Mouse (Mus musculus) heart, embryonic 12.5 days (tissue): ENCODE data around the gene Mgst1. TPM values are rescaled to one million over a fixed set of nuclear protein-coding genes. Genes with fewer than 3 reads are reported as not detected.
A peak's percentile ranks its signal among the peaks of the same experiment; 100 is the strongest.

ENCODE experiments used
- ATAC-seq: fragments of 200-750 bp; cut with Nextera tagmentation; 2 replicates; pipeline ENCODE4 v1.8.0; 2017; ENCODE audit warnings: moderate TSS enrichment, moderate library complexity; ENCODE audit not compliant: insufficient number of reproducible peaks, low FRiP score
- H3K27ac ChIP-seq: fragments of 300-500 bp; sonication (generic); 2 replicates; pipeline ENCODE4 v1.5.1; 2016; ENCODE audit warnings: mild to moderate bottlenecking, moderate library complexity; ENCODE audit not compliant: poor library complexity, severe bottlenecking
- H3K27me3 ChIP-seq: fragments of 300-500 bp; sonication (generic); replicated peaks from 2 replicates; pipeline ENCODE4 v1.6.1; 2016; ENCODE audit warnings: mild to moderate bottlenecking, moderate library complexity
- H3K36me3 ChIP-seq: fragments of 300-500 bp; sonication (generic); 2 replicates; pipeline ENCODE4 v1.6.1; 2016; ENCODE audit warnings: mild to moderate bottlenecking, moderate library complexity
- H3K4me1 ChIP-seq: fragments of 300-500 bp; sonication (generic); replicated peaks from 2 replicates; pipeline ENCODE4 v1.6.1; 2016; ENCODE audit warnings: mild to moderate bottlenecking
- H3K4me2 ChIP-seq: fragments of 300-500 bp; sonication (generic); 2 replicates; pipeline ENCODE4 v1.6.1; 2016; ENCODE audit warnings: mild to moderate bottlenecking, moderate library complexity
- H3K4me3 ChIP-seq: fragments of 300-500 bp; sonication (generic); 2 replicates; pipeline ENCODE4 v1.5.1; 2016; ENCODE audit warnings: mild to moderate bottlenecking
- H3K9ac ChIP-seq: fragments of 300-500 bp; sonication (generic); 2 replicates; pipeline ENCODE4 v1.6.1; 2016; ENCODE audit warnings: mild to moderate bottlenecking, moderate library complexity
- H3K9me3 ChIP-seq: fragments of 300-500 bp; sonication (generic); replicated peaks from 2 replicates; pipeline ENCODE4 v1.6.1; 2016; ENCODE audit warnings: mild to moderate bottlenecking, moderate library complexity
- WGBS: fragments of 180-500 bp; shearing (Covaris S2); methylation state at CpG from one replicate; pipeline ENCODE4 v1.1.7; 2016; 5-methylcytosine and 5-hydroxymethylcytosine counted together
- polyA plus RNA-seq: library from polyadenylated mRNA; unstranded; fragments of >200 nt; fragmentation: Nextera tagmentation; extraction: Ambion mirVana; gene quantifications from 2 replicates; pipeline ENCODE4 v1.2.1, GENCODE M21; 2016

Mgst1 gene
- polyA plus RNA-seq: 90.4 and 97.4 TPM in 2 replicates

DNA sequence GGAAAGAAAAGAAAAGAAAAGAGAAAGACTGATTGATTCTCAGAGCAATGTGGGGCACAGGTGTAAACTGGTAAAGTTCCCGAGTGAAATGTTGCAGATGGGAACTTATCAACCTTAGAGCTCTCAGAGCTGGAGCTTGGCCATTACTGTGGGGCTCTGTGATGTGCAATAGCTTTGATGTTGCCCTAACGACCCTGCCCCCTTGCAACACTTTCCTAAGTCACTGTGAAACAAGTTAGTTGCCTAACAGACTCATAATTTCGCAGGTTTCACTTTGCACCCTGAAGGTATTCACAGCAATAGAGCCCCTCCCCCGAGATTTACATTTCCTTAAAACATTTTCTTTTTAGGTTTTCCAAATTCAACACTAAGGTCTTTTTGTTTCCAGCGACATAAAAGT is at the start of gene Mgst1:
Gene Mgst1 (plus strand): TSS at position 387 of the 400 bp plus-strand sequence.
- Histone ChIP-seq H3K4me3 (peak within 1 kb of the TSS; percentile 65), H3K27me3 (no peaks in the 10 kb centered on the region), H3K36me3 (no peaks in the 10 kb centered on the region), H3K9me3 (no peaks in the 10 kb centered on the region), H3K9ac (peak within 1 kb of the TSS; percentile 72), H3K4me1 (peaks cover 20% of the 10 kb centered on the region), H3K27ac (peak within 1 kb of the TSS; percentile 63), H3K4me2 (peak within 1 kb of the TSS; percentile 88)
- peak; percentile 27; the same call in 1 of the 2 replicates for ATAC-seq
- WGBS: 1% methylated on average over 5 of the region's 5 CpGs

GRCm38 (mm10) chr6:138092432-138092831 is 47.7 kb upstream of the Mgst1 start:
- Histone ChIP-seq H3K9me3 (no peaks in the 10 kb centered on the region), H3K4me1 (peaks cover 5% of the 10 kb centered on the region; the same call in 1 of the 2 replicates), H3K27ac (no peak overlapping the region), H3K9ac (no peak overlapping the region), H3K4me3 (no peak overlapping the region), H3K27me3 (no peaks in the 10 kb centered on the region), H3K4me2 (no peak overlapping the region), H3K36me3 (no peaks in the 10 kb centered on the region)
- ATAC-seq: no peak
- WGBS: 67% methylated on average over 7 of the region's 7 CpGs

DNA sequence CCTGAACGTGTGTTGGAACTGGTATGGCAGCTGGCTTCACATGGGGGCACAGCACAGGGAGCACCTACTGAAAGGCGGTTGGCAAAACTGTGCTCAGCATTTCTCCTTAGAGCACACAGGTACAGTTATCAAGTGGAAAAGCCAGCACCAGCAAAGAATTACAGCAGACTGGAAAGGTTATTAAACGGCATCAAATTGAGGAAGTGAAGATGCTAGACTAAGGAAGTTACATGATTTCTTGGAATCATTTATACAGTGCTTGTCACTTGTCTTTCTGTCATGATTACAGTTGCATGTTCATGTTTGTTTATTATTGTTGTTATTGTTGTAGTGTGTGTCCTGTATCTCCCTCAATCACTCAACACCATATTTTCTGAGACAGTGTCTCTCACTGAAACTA is 45.1 kb upstream of the Mgst1 start:
- no peak overlapping the region for H3K4me3 ChIP-seq
- no peak overlapping the region for H3K4me2 ChIP-seq
- no peaks in the 10 kb centered on the region for H3K4me1 ChIP-seq
- WGBS: 84% methylated on average over 3 of the region's 3 CpGs
- no peaks in the 10 kb centered on the region for H3K27me3 ChIP-seq
- H3K9me3 ChIP-seq: no peaks in the 10 kb centered on the region
- no peak overlapping the region for H3K9ac ChIP-seq
- no peak overlapping the region for H3K27ac ChIP-seq
- no peaks in the 10 kb centered on the region for H3K36me3 ChIP-seq
- ATAC-seq: no peak

- Histone ChIP-seq H3K36me3 (no peaks in the 10 kb centered on the region), H3K4me2 (no peak overlapping the region), H3K27me3 (no peaks in the 10 kb centered on the region), H3K4me3 (no peak overlapping the region), H3K9me3 (no peaks in the 10 kb centered on the region), H3K9ac (no peak overlapping the region), H3K4me1 (no peaks in the 10 kb centered on the region), H3K27ac (no peak overlapping the region)
- 67% methylated on average over 3 of the region's 3 CpGs for WGBS
- ATAC-seq: no peak
These were observed 40.5 kb upstream of the Mgst1 start for GRCm38 (mm10) chr6:138099646-138100045.

DNA sequence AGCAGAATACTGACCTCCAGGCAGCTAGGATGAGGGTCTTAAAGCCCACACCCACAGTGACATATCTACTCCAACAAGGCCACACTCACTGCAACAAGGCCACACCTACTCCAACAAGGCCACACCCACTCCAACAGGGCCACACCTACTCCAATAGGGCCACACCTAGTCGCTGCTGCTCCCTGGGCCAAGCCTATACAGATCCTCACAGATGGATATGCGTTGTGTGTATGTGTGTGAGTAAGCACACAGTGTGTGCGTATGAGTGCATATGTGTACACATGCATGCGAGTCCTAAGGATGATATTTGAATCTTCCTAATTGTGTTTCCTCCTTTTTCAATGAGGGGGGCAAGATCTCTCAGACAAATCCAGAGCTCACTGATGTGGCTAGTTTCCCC is 38.3 kb upstream of the Mgst1 start:
- ATAC-seq: no peak
- no peaks in the 10 kb centered on the region for H3K4me1 ChIP-seq
- no peaks in the 10 kb centered on the region for H3K9me3 ChIP-seq
- H3K27me3 ChIP-seq: no peaks in the 10 kb centered on the region
- no peak overlapping the region for H3K27ac ChIP-seq
- H3K4me3 ChIP-seq: no peak overlapping the region
- H3K4me2 ChIP-seq: no peak overlapping the region
- WGBS: 86% methylated on average over 4 of the region's 4 CpGs
- no peaks in the 10 kb centered on the region for H3K36me3 ChIP-seq
- H3K9ac ChIP-seq: no peak overlapping the region

DNA sequence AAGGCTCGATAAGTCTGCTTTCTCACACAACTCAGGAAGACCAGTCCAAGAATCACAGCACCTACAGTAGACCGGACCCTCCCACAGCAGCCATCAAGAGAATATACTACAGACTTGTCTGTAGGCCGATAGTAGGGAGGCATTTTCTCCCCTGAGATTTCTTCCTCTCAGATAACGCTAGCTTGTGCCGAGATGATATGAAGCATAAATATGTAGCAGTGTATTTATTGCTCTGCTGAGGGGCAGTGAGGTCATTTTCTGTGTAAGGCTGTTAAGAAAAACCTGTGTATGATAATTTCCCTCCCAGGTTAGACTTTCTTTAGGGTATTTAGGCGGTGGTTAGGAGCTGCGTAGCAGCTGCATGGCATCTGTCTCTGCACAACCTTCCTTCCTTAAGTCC is 37.2 kb upstream of the Mgst1 start:
- Histone ChIP-seq H3K9me3 (no peaks in the 10 kb centered on the region), H3K27me3 (no peaks in the 10 kb centered on the region), H3K36me3 (no peaks in the 10 kb centered on the region), H3K9ac (no peak overlapping the region), H3K4me1 (no peaks in the 10 kb centered on the region), H3K27ac (no peak overlapping the region), H3K4me2 (no peak overlapping the region), H3K4me3 (no peak overlapping the region)
- no peak for ATAC-seq
- 62% methylated on average over 7 of the region's 7 CpGs for WGBS

- H3K9ac ChIP-seq: no peak overlapping the region
- no peak overlapping the region for H3K27ac ChIP-seq
- H3K36me3 ChIP-seq: no peaks in the 10 kb centered on the region
- no peaks in the 10 kb centered on the region for H3K27me3 ChIP-seq
- H3K9me3 ChIP-seq: no peaks in the 10 kb centered on the region
- ATAC-seq: no peak
- no peaks in the 10 kb centered on the region for H3K4me1 ChIP-seq
- H3K4me2 ChIP-seq: no peak overlapping the region
- no peak overlapping the region for H3K4me3 ChIP-seq
These were observed 35.6 kb upstream of the Mgst1 start for GRCm38 (mm10) chr6:138104559-138104958.

DNA sequence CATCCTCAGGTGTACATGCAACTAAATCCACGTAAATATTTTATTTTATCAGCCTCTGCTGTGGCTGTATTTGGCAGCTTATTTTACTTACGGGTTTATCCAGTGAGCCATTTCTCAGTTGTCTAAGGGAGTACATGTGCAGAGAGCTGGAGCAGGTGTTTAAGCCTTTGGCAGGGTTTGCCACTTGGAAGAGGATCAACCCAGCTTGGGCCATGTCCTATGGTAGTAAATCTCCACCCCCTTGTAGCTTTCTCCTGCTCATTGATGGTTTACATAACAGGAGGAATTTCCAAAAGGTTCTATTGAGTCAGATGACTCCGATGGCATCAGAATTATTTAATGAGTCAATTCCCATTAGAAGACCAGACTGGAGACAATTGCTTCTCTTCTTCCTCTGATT is 22.6 kb upstream of the Mgst1 start:
- Histone ChIP-seq H3K36me3 (no peaks in the 10 kb centered on the region), H3K4me3 (no peak overlapping the region), H3K9me3 (no peaks in the 10 kb centered on the region), H3K9ac (no peak overlapping the region), H3K4me2 (no peak overlapping the region), H3K27ac (no peak overlapping the region), H3K27me3 (no peaks in the 10 kb centered on the region), H3K4me1 (no peaks in the 10 kb centered on the region)
- WGBS: 84% methylated on average over 3 of the region's 3 CpGs
- ATAC-seq: no peak

GRCm38 (mm10) chr6:138128392-138129335 is 11.5 kb upstream of the Mgst1 start:
- no peaks in the 10 kb centered on the region for H3K36me3 ChIP-seq
- H3K4me2 ChIP-seq: no peak overlapping the region
- ATAC-seq: no peak
- WGBS: 67% methylated on average over 10 of the region's 10 CpGs
- no peak overlapping the region for H3K4me3 ChIP-seq
- H3K4me1 ChIP-seq: no peaks in the 10 kb centered on the region
- no peaks in the 10 kb centered on the region for H3K27me3 ChIP-seq
- H3K9me3 ChIP-seq: peaks cover 6% of the 10 kb centered on the region; the same call in 1 of the 2 replicates
- no peak overlapping the region for H3K9ac ChIP-seq
- H3K27ac ChIP-seq: no peak overlapping the region

GRCm38 (mm10) chr6:138130541-138130940 is 9.6 kb upstream of the Mgst1 start:
- H3K27me3 ChIP-seq: no peaks in the 10 kb centered on the region
- 75% methylated on average over 3 of the region's 3 CpGs for WGBS
- no peak overlapping the region for H3K4me3 ChIP-seq
- peaks cover 6% of the 10 kb centered on the region; the same call in 1 of the 2 replicates for H3K9me3 ChIP-seq
- H3K9ac ChIP-seq: no peak overlapping the region
- ATAC-seq: no peak
- H3K4me2 ChIP-seq: no peak overlapping the region
- H3K36me3 ChIP-seq: no peaks in the 10 kb centered on the region
- H3K27ac ChIP-seq: no peak overlapping the region
- H3K4me1 ChIP-seq: no peaks in the 10 kb centered on the region

DNA sequence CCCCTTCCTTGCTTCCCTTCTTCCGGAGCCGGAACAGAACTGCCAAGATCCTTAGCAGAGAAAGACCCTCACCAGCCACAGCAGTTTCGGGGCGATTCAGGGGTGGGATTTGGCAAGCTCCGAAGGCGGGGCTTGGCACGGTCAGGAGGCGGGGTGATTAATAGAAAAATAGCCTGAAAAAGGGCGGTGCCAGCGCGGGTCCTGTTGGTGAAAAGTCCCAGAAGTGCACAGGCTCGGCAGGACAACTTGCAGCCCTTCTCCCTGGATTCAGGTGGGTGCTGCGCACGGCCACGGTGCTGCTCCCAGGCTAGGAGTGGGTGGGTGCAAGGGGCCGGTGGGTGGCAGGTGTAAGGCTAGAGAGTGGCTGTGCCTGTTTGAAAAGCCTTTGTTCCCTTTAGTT is 220 bp downstream of the Mgst1 start:
- Histone ChIP-seq H3K9me3 (no peaks in the 10 kb centered on the region), H3K27me3 (no peaks in the 10 kb centered on the region), H3K27ac (peak overlapping the region; percentile 41; the same call in 1 of the 2 replicates), H3K4me1 (peaks cover 20% of the 10 kb centered on the region), H3K4me2 (peak overlapping the region; percentile 88), H3K4me3 (peak overlapping the region; percentile 65), H3K9ac (peak overlapping the region; percentile 72), H3K36me3 (no peaks in the 10 kb centered on the region)
- ATAC-seq: peak; percentile 73
- 1% methylated on average over 16 of the region's 16 CpGs for WGBS
